Mouse (Mus musculus): Measurements from ENCODE around the gene Gpr139. TPM values are rescaled to one million over a fixed set of nuclear protein-coding genes. Genes with fewer than 3 reads are reported as not detected.

The Gpr139 gene
- polyA plus RNA-seq (2015; fragmentation: Nextera tagmentation; extraction: Ambion mirVana) = not detected in 2 replicates

DNA sequence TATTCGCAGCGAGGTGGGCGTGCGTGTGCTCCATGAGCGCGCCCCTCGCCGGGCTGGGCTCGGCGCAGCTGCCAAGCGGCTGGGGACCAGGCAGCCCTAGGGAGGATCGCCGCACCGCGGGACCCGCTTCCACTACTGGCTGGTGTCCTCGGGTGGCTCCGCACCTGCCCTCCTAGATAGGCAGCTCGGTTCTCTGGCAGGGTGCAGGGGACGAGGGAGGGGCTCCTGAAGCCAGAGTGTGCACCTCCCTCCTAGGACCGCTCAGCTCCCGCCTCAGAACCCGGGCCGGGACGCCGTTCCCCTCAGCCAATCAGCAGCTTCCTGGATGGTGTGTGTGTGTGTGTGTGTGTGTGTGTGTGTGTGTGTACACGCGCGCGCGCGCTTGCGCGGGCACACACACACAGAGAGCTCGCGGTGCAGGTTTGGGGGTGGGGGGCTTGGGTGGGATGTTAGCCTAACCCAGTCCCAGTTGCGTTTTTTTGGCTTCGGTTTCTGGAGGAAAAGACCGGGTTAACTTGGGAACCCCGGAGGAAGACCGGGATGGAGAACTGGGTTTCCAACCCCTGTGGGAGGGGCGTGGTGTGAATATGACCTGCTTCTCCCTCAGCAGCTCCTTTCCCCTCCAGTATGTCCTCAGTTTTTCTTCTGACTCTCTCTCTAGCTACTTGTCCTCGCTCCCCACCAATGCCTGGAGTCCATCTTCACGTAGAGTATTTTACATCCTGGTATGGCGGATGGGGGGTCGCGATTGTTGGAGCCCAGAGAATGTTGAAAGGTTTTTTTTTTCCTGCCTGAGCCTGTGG, at the start of gene Gpr139:
Gene Gpr139 (minus strand): TSS at position 263 of the 803 bp plus-strand sequence.
- no peak within 1 kb of the TSS for H3K27ac ChIP-seq
- H3K4me1 ChIP-seq = peaks cover 6% of the 10 kb centered on the region; the same call in 1 of the 2 replicates
- no peaks in the 10 kb centered on the region for H3K9me3 ChIP-seq
- H3K27me3 ChIP-seq = peaks cover 66% of the 10 kb centered on the region
- no peaks in the 10 kb centered on the region for H3K36me3 ChIP-seq
- under 1% methylated on average over 47 of the region's 47 CpGs for WGBS
- H3K9ac ChIP-seq = peak within 1 kb of the TSS; percentile 48; the same call in 1 of the 2 replicates
- peak; percentile 80; the same call in 1 of the 2 replicates for ATAC-seq (ENCODE audit: low FRiP score, low read depth)
- H3K4me2 ChIP-seq (replicated peaks) = peak within 1 kb of the TSS; percentile 87
- H3K4me3 ChIP-seq = peak within 1 kb of the TSS; percentile 48

DNA sequence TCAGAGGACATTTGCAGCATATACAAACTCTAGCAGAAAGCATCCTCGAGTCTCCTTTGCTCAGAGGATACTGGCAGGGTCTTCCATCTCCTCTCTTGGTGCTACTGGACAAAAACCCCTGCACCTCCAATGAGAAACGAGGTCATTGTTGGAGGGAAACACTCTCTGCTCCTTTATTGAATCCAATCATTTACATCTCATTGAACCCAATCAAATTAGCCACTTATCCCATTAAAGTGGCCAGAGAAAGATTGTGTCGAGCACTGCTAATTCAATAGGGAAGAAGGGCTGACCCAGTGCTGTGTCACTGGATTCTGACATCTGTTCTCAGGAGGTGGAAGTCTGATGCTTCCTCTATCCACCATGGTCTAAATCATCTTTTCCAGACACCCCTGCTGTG, 46.6 kb upstream of the Gpr139 start:
- H3K4me1 ChIP-seq = no peaks in the 10 kb centered on the region

DNA sequence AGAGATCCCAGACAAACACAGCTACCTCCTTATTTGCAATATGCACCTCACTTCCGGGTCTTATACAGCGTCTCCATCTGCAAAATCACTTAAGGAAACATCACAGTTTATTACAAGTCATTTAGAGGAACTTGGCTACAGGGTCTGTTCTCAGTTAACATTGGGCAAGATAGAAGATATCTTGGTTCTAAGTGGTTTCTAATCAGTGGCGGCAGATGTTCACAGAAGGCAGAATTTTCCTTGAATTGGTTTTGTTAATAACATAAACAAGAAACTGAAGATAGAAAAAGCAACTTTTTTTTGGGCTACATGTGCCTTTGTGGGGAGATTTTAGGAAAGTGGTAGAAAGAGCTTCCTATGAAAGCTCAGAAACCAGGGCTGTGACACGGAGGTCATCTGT, 38.3 kb upstream of the Gpr139 start:
- no peak overlapping the region for H3K4me3 ChIP-seq
- WGBS = 80% methylated on average over 4 of the region's 4 CpGs

More for the DNA sequence above, 46.6 kb upstream of the Gpr139 start:
- H3K36me3 ChIP-seq = no peaks in the 10 kb centered on the region
- no peak for ATAC-seq (ENCODE audit: low FRiP score, low read depth)
- 67% methylated on average over 3 of the region's 3 CpGs for WGBS
- no peak overlapping the region for H3K4me3 ChIP-seq
- no peak overlapping the region for H3K27ac ChIP-seq
- no peaks in the 10 kb centered on the region for H3K27me3 ChIP-seq
- H3K9me3 ChIP-seq = no peaks in the 10 kb centered on the region
- H3K4me2 ChIP-seq (replicated peaks) = no peak overlapping the region
- no peak overlapping the region for H3K9ac ChIP-seq

DNA sequence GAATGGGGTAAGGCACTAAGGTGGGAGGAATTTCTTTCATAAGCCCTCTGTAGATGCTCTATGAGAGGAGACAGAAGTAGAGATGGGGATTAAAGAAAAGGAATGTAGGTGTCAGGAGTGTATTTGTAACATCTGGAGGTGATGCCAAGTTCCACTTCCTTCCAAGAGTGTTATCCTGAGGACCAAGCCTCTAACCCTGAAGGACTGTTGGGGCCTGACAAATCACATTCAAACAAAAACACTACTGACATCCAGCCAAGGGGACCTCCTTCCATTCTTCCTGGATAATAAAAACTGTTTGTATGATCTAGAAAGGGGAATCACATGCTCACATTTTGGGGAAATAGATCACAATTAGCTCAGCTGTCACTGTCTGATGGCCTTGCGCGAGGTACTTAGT, 34.7 kb upstream of the Gpr139 start:
- ATAC-seq (ENCODE audit: low FRiP score, low read depth) = no peak

More for the DNA sequence above, 38.3 kb upstream of the Gpr139 start:
- no peak overlapping the region for H3K27ac ChIP-seq
- no peak overlapping the region for H3K4me2 ChIP-seq (replicated peaks)
- H3K9ac ChIP-seq = no peak overlapping the region
- H3K27me3 ChIP-seq = no peaks in the 10 kb centered on the region
- H3K4me1 ChIP-seq = no peaks in the 10 kb centered on the region
- no peaks in the 10 kb centered on the region for H3K36me3 ChIP-seq
- H3K9me3 ChIP-seq = no peaks in the 10 kb centered on the region
- ATAC-seq (ENCODE audit: low FRiP score, low read depth) = no peak

DNA sequence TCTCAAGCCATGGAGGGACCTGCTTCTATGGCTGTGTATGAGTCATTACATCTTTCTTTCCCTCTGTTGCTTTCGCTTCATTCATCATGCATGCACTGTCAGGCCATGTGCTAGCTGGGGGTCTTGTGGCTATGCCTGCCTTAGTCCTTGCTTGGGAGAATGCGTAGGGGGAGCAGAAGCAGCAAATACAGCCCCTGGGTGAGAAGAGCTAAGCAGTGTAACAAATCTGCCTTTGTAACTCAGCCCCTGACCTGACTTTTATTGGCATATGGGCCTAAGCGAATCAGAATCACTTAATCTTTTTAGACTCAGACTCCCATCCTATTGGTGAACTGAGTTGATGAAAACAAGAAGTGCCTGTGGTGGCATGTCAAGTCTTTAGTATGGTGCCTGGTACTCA, 22.8 kb upstream of the Gpr139 start:
- Histone ChIP-seq H3K36me3 (no peaks in the 10 kb centered on the region), H3K27me3 (no peaks in the 10 kb centered on the region), H3K9me3 (no peaks in the 10 kb centered on the region), H3K4me3 (no peak overlapping the region), H3K9ac (no peak overlapping the region), H3K27ac (no peak overlapping the region), H3K4me1 (no peaks in the 10 kb centered on the region), H3K4me2 (replicated peaks) (no peak overlapping the region)
- ATAC-seq (ENCODE audit: low FRiP score, low read depth) = no peak
- WGBS = 68% methylated on average over 3 of the region's 3 CpGs

More for the DNA sequence above, 34.7 kb upstream of the Gpr139 start:
- no peaks in the 10 kb centered on the region for H3K9me3 ChIP-seq
- H3K4me1 ChIP-seq = no peaks in the 10 kb centered on the region
- H3K36me3 ChIP-seq = no peaks in the 10 kb centered on the region
- H3K27ac ChIP-seq = no peak overlapping the region
- no peak overlapping the region for H3K4me3 ChIP-seq
- H3K9ac ChIP-seq = no peak overlapping the region
- no peaks in the 10 kb centered on the region for H3K27me3 ChIP-seq
- H3K4me2 ChIP-seq (replicated peaks) = no peak overlapping the region
- 86% methylated on average over 2 of the region's 2 CpGs for WGBS

DNA sequence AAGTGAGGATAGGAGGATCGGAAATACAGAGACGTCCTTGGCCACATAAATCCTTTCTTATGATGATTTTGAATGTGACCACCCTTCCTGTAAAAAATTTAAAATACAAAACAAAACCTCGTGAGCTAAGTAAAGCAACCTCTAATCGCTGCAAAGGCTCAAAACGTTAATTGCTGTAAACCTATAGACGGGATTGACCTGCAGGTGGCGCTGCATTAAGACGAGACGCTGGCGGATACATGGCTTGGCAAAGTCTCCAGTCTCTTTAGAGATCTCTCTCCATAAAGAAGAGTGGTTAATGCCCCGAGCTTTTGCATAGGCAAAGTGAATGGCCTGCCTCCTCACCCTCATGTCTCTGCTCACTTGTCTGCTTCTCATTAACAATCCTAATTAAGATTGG, 2.0 kb upstream of the Gpr139 start:
- no peak for ATAC-seq (ENCODE audit: low FRiP score, low read depth)
- peaks cover 6% of the 10 kb centered on the region; the same call in 1 of the 2 replicates for H3K4me1 ChIP-seq
- 14% methylated on average over 11 of the region's 11 CpGs for WGBS
- H3K9me3 ChIP-seq = no peaks in the 10 kb centered on the region
- no peak overlapping the region for H3K9ac ChIP-seq
- no peak overlapping the region for H3K27ac ChIP-seq
- peaks cover 63% of the 10 kb centered on the region for H3K27me3 ChIP-seq
- no peak overlapping the region for H3K4me2 ChIP-seq (replicated peaks)
- no peak overlapping the region for H3K4me3 ChIP-seq
- no peaks in the 10 kb centered on the region for H3K36me3 ChIP-seq

DNA sequence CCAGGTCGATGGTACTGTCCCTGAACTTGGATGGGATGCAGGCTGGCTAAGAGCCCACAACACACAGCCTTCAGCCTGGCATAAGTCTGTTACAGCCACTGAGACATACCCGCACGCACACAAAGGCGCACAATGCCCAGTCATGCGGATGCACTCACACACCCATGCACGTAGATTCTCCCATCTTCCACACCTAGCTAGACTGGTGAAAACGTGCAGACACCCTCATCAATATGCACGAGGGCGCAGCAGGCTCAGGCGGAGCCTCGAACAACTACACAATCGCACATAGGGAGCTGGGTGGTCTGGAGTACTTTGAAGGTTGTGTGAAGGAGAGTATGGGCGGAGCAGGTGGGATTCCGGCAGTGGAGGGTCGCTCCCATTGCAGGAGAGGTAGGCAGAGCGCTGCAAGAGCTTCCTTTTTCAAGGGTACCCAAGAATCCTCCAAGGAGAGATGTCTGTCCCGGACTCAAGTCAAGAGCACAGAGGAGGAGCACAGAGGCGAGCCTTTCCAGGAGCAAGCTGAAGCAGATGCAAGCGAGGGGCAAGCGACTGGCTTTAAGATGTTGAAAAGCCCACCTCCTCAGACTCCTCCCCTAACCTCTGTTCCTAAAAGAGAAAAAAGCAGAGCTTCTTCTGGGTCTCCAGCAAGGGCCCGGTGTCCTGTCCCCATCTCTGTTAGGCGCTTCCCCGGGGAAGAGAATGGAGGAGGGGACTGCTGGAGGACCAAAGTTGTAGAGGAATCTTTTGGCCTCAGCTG, 958 bp upstream of the Gpr139 start:
- Histone ChIP-seq H3K27me3 (peaks cover 66% of the 10 kb centered on the region), H3K36me3 (no peaks in the 10 kb centered on the region), H3K9me3 (no peaks in the 10 kb centered on the region), H3K27ac (no peak overlapping the region), H3K4me3 (peak overlapping the region; percentile 48), H3K9ac (no peak overlapping the region), H3K4me2 (replicated peaks) (peak overlapping the region; percentile 87), H3K4me1 (peaks cover 6% of the 10 kb centered on the region; the same call in 1 of the 2 replicates)
- ATAC-seq (ENCODE audit: low FRiP score, low read depth) = no peak
- WGBS = 3% methylated on average over 23 of the region's 23 CpGs

DNA sequence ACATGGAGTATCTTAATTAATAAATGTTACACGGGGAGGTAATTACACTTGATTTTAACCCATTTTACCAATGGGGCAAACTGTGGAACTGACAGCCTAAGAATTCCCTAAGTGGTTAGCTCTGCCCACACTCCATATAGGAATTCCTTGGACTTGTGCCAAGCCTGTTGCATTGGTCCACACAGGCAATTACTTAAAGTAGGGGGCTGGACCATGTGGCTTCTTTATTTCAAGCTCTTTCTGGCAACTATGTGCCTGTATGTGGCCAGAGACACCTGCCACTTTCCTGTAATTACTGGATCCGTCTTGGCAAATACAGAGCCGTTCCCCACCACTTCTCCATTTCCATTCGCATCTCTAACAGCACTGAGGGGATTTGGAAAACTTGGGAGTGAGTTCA, 3.4 kb downstream of the Gpr139 start:
- no peak for ATAC-seq (ENCODE audit: low FRiP score, low read depth)
- H3K4me2 ChIP-seq (replicated peaks) = no peak overlapping the region
- peaks cover 50% of the 10 kb centered on the region for H3K27me3 ChIP-seq
- H3K27ac ChIP-seq = no peak overlapping the region
- no peak overlapping the region for H3K9ac ChIP-seq
- no peaks in the 10 kb centered on the region for H3K9me3 ChIP-seq
- WGBS = 50% methylated on average over 4 of the region's 4 CpGs
- H3K36me3 ChIP-seq = no peaks in the 10 kb centered on the region
- peaks cover 6% of the 10 kb centered on the region; the same call in 1 of the 2 replicates for H3K4me1 ChIP-seq
- H3K4me3 ChIP-seq = no peak overlapping the region

DNA sequence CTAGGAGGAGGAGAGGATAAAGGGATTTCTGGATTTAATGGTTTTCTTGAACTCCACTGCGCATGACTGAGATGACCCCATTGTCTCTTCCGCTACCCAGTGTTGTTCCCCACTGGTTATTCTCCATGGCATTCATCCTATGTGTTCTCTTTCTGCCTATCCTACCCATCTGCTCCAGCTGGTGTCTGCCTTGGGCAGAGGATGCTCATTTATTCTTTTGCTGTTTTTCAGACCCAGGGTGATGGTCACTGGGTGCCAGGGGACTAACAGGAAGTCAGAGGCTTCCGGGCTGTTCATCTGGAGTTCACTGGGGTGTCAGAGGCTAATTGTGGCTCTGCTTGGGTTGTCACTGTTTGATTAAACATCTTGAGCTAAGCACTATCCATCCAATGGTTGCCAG, 24.4 kb downstream of the Gpr139 start:
- no peaks in the 10 kb centered on the region for H3K36me3 ChIP-seq
- no peaks in the 10 kb centered on the region for H3K4me1 ChIP-seq
- no peak for ATAC-seq (ENCODE audit: low FRiP score, low read depth)
- H3K4me3 ChIP-seq = no peak overlapping the region
- no peak overlapping the region for H3K4me2 ChIP-seq (replicated peaks)
- 90% methylated on average over 3 of the region's 3 CpGs for WGBS
- H3K9ac ChIP-seq = no peak overlapping the region
- H3K9me3 ChIP-seq = no peaks in the 10 kb centered on the region
- H3K27me3 ChIP-seq = no peaks in the 10 kb centered on the region
- H3K27ac ChIP-seq = no peak overlapping the region

DNA sequence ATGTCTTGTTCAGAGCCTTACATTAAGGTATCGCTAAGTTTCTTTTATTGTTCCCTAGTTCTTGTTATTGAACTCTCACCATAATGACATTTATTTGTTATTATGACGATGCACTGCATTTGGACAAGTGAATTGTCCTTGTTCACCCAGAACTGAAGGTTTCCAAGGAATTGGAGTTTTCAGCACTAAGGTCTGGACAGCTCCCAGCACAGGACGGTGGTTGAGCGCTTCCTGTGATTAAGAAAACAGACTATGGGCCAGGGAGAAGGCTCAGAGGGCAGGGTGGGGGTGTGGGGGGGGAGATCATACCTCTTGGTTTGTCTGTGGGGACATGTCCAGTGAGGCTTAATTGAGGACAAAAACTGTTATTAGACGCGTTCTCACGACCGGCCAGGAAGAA, 72.6 kb downstream of the Gpr139 start:
- Histone ChIP-seq H3K4me1 (no peaks in the 10 kb centered on the region), H3K27me3 (no peaks in the 10 kb centered on the region), H3K9me3 (no peaks in the 10 kb centered on the region), H3K4me3 (no peak overlapping the region), H3K27ac (no peak overlapping the region), H3K9ac (no peak overlapping the region), H3K36me3 (no peaks in the 10 kb centered on the region), H3K4me2 (replicated peaks) (no peak overlapping the region)
- 66% methylated on average over 8 of the region's 8 CpGs for WGBS
- ATAC-seq (ENCODE audit: low FRiP score, low read depth) = no peak

DNA sequence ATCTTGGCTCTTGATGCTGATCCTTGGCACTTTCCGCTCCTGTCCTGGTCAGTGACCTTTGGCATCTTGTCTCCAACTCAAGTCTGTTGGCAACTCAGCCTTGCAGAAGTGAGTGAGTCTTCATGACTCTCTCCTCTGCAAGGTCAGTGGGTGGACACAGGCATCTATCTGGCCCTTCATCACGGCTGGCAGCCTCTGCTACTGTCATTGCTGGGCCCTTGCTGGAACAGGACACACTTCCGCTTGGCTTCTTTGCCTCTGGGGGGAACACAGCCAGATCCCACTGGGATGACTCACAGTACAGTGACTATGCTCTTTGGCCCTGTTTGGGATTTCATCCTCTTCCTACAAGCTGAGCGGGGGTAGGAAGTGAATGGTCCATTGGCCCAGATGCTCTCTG, 78.5 kb downstream of the Gpr139 start:
- no peaks in the 10 kb centered on the region for H3K27me3 ChIP-seq

DNA sequence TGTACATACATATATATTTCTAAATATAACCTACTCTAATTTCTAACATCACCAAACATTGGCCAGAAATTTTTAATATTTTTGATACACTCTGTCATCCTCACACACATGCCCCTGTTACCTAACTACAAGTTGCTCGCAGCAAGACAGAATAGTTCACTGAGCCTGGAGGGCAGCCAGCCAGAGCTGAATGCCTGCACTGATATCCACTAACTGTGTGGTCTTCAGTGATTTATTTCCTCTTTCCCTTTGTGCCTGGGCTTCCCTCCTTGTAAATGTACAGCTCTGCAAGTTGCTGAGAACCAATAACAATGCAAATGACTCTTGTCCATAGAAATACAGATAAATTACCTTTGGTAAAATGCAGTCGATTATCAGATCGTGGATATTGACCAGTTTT, 87.8 kb downstream of the Gpr139 start:
- Histone ChIP-seq H3K9ac (no peak overlapping the region), H3K27ac (no peak overlapping the region), H3K4me3 (no peak overlapping the region)

More for the DNA sequence above, 78.5 kb downstream of the Gpr139 start:
- ATAC-seq (ENCODE audit: low FRiP score, low read depth) = no peak
- Histone ChIP-seq H3K9me3 (no peaks in the 10 kb centered on the region; the same call in 1 of the 2 replicates), H3K9ac (no peak overlapping the region), H3K4me1 (no peaks in the 10 kb centered on the region), H3K36me3 (no peaks in the 10 kb centered on the region), H3K4me2 (replicated peaks) (no peak overlapping the region), H3K27ac (no peak overlapping the region), H3K4me3 (no peak overlapping the region)
- WGBS = 85% methylated on average over 4 of the region's 4 CpGs

More for the DNA sequence above, 87.8 kb downstream of the Gpr139 start:
- WGBS = 71% methylated on average over 3 of the region's 3 CpGs
- H3K9me3 ChIP-seq = no peaks in the 10 kb centered on the region
- no peaks in the 10 kb centered on the region for H3K36me3 ChIP-seq
- no peak for ATAC-seq (ENCODE audit: low FRiP score, low read depth)
- no peaks in the 10 kb centered on the region for H3K4me1 ChIP-seq
- no peaks in the 10 kb centered on the region for H3K27me3 ChIP-seq
- no peak overlapping the region for H3K4me2 ChIP-seq (replicated peaks)
